Mouse (Mus musculus) G1E (cell line): ENCODE data around the gene Cep170b.

Source experiments
- CTCF ChIP-seq: IDR thresholded peaks from 2 replicates; pipeline ENCODE4 v1.5.1; 2012; ENCODE audit warnings: low read depth, low read length, inconsistent platforms, mixed read lengths
- GATA1 ChIP-seq: IDR thresholded peaks from 2 replicates; pipeline ENCODE4 v1.6.1; 2012; ENCODE audit warnings: borderline replicate concordance, low read length, inconsistent platforms, mixed read lengths
- POLR2AphosphoS5 ChIP-seq: IDR thresholded peaks from 2 replicates; pipeline ENCODE4 v1.6.1; 2012; ENCODE audit warnings: low read depth, low read length, inconsistent platforms; ENCODE audit not compliant: insufficient replicate concordance
- TAL1 ChIP-seq: conservative IDR thresholded peaks from 2 replicates; pipeline ENCODE4 v1.6.1; 2012; ENCODE audit warnings: low read depth, low read length, inconsistent platforms, mixed read lengths

DNA sequence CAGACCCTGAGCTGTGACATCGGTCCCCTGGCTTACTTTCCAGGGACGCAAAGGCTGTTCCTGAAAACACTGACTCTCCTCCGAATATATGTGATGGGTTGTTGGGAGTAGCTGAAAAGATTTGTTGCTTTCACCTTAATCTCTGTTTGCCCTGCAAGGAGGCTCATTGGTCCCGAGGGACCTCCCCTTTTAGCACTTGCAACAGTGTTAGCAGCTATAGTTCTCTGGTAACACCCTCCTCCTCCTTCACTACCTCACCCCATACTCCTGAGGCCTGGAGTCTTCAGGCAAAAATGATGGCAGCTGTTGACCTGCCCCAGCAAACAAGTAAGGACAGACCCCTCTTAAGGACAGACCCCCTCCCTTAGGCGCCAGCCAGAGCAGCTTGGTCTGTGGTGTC, 1.3 kb upstream of the Cep170b start:
- TF ChIP-seq GATA1: no peak
- TF ChIP-seq CTCF: no peak
- no peak for TF ChIP-seq TAL1
- TF ChIP-seq POLR2AphosphoS5: no peak
